Mouse (Mus musculus) erythroblast, embryonic 14.5 days (primary cell): ENCODE data around the gene Cenpa.

ENCODE experiments used
- GATA1 ChIP-seq: IDR thresholded peaks from 2 replicates; pipeline ENCODE4 v1.6.1; 2012; ENCODE audit warnings: low read length, inconsistent platforms, mixed read lengths
- TAL1 ChIP-seq: IDR thresholded peaks from 3 replicates; pipeline ENCODE4 v1.6.1; 2012; ENCODE audit warnings: low read length, inconsistent platforms, mixed read lengths

DNA sequence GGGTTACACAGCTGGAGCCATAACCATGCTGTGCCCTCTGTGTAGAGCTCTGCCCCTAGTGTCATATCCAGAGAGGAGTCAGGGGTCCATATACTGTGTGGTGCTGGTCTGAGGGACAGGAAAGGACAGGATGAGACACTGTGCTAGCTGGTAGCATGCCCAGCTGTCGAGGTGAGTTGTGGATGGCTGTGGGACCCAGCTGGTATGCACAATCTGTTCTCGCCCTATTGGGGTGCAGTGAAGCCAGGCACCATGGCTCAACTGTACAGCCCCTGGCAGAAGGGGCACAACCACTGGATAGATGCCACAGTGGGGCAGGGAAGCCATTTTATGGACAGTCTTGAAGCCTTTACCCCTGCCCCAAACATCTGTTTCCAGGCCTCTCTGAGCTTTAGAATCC lies 47.4 kb upstream of the Cenpa start:
- TF ChIP-seq GATA1 (no peak), TAL1 (no peak)
